Mouse (Mus musculus) neural tube, embryonic 14.5 days (tissue): ENCODE results near the gene Ubxn1. TPM values are rescaled to one million over a fixed set of nuclear protein-coding genes. Genes with fewer than 3 reads are reported as not detected.

Source experiments
- ATAC-seq: fragments of 200-750 bp; cut with Nextera tagmentation; 2 replicates; pipeline ENCODE4 v1.8.0; 2017; ENCODE audit warnings: low read depth, mild to moderate bottlenecking, moderate TSS enrichment, moderate library complexity
- H3K27ac ChIP-seq: fragments of 300-500 bp; sonication (generic); 2 replicates; pipeline ENCODE4 v1.5.1; 2014; ENCODE audit warnings: low read depth, mild to moderate bottlenecking, control low read depth, low read length, moderate library complexity, mixed read lengths
- H3K27me3 ChIP-seq: fragments of 300-500 bp; sonication (generic); 2 replicates; pipeline ENCODE4 v1.6.1; 2014; ENCODE audit warnings: low read length; ENCODE audit not compliant: control insufficient read depth, insufficient read depth
- H3K36me3 ChIP-seq: fragments of 300-500 bp; sonication (generic); 2 replicates; pipeline ENCODE4 v1.6.1; 2014; ENCODE audit warnings: low read length, mixed read lengths; ENCODE audit not compliant: control insufficient read depth, insufficient read depth
- H3K4me1 ChIP-seq: fragments of 300-500 bp; sonication (generic); 2 replicates; pipeline ENCODE4 v1.6.1; 2014; ENCODE audit warnings: low read length; ENCODE audit not compliant: control insufficient read depth, insufficient read depth
- H3K4me2 ChIP-seq: fragments of 300-500 bp; sonication (generic); 2 replicates; pipeline ENCODE4 v1.6.1; 2014; ENCODE audit warnings: mild to moderate bottlenecking, low read depth, low read length, control low read depth
- H3K4me3 ChIP-seq: fragments of 300-500 bp; sonication (generic); 2 replicates; pipeline ENCODE4 v1.5.1; 2014; ENCODE audit warnings: low read depth, low read length, control low read depth, mixed read lengths
- H3K9ac ChIP-seq: fragments of 300-500 bp; sonication (generic); replicated peaks from 2 replicates; pipeline ENCODE4 v1.6.1; 2014; ENCODE audit warnings: low read depth, mild to moderate bottlenecking, control low read depth, low read length, mixed read lengths
- H3K9me3 ChIP-seq: fragments of 300-500 bp; sonication (generic); 2 replicates; pipeline ENCODE4 v1.6.1; 2016; ENCODE audit warnings: low read length; ENCODE audit not compliant: control insufficient read depth
- WGBS: fragments of 180-500 bp; shearing (Covaris S2); extraction: QIAGEN DNeasy Blood & Tissue Kit; methylation state at CpG from one replicate; pipeline ENCODE4 v1.1.7; 2014; 5-methylcytosine and 5-hydroxymethylcytosine counted together
- polyA plus RNA-seq: library from polyadenylated mRNA; unstranded; fragments of >200 nt; fragmentation: Nextera tagmentation; extraction: Ambion mirVana; gene quantifications from 2 replicates; pipeline ENCODE4 v1.2.1, GENCODE M21; 2014

Gene Ubxn1
- polyA plus RNA-seq, 1 experiment from 2014 or later, result 135 TPM

GRCm38 (mm10) chr19:8838041-8838730 is 33.1 kb upstream of the Ubxn1 start:
- ATAC-seq, result peak; percentile 0; the same call in 1 of the 2 replicates
- Histone ChIP-seq H3K36me3 (peaks cover 18% of the 10 kb centered on the region), H3K27me3 (no peaks in the 10 kb centered on the region), H3K4me1 (peaks cover 17% of the 10 kb centered on the region), H3K9ac (peak overlapping the region; percentile 86), H3K4me2 (peak overlapping the region; percentile 66), H3K9me3 (no peaks in the 10 kb centered on the region), H3K4me3 (peak overlapping the region; percentile 72), H3K27ac (peak overlapping the region; percentile 97)
- 15% methylated on average over 15 of the region's 15 CpGs for WGBS

DNA sequence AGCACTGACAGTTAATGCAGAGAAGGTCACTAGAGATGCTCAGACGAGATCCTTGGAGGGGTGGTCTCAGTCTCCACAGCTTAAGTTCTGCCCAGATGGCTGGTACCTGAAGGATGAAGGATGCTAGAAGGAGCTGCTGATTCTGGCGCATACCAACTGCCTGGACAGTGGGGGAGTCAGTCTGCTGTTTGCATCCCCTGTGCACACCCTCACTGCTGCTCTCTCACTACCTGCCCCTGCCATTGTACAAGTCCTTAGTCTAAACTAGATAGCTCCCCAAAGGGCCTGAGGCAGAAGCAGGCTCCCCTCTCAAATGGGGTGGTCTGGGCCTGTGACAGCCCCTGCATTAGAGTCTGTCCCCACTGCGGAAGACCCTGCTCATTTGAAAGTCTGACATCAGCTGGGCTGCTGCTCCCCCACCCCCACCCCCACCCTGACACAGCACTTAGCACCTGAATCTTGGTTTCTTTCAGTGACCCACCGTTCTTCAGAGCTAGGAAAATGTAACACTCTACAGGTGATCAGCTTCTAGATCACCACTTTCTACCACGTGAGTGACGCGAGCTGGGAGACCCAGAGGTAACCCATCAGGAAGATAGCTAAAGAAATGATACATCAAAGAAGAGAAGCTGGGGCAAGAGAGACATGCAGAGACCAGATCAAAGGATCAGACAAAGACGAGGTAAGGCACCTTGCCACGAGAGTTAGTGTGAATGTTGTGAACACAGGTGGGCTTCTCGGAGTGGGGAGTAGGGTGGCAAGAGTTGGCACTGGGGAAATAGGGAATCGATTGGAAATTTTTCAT is 32.0 kb upstream of the Ubxn1 start, which contains the start of gene Gng3:
Gene Gng3, minus strand, starts transcription at position 92 of the 805 bp plus-strand sequence.
- WGBS, result 43% methylated on average over 11 of the region's 11 CpGs
- Histone ChIP-seq H3K9me3 (no peaks in the 10 kb centered on the region), H3K36me3 (peaks cover 10% of the 10 kb centered on the region), H3K27ac (peak within 1 kb of the TSS; percentile 97), H3K4me2 (peak within 1 kb of the TSS; percentile 66), H3K4me1 (peaks cover 17% of the 10 kb centered on the region), H3K4me3 (peak within 1 kb of the TSS; percentile 72), H3K9ac (peak within 1 kb of the TSS; percentile 86), H3K27me3 (no peaks in the 10 kb centered on the region)
- peak; percentile 92 for ATAC-seq

DNA sequence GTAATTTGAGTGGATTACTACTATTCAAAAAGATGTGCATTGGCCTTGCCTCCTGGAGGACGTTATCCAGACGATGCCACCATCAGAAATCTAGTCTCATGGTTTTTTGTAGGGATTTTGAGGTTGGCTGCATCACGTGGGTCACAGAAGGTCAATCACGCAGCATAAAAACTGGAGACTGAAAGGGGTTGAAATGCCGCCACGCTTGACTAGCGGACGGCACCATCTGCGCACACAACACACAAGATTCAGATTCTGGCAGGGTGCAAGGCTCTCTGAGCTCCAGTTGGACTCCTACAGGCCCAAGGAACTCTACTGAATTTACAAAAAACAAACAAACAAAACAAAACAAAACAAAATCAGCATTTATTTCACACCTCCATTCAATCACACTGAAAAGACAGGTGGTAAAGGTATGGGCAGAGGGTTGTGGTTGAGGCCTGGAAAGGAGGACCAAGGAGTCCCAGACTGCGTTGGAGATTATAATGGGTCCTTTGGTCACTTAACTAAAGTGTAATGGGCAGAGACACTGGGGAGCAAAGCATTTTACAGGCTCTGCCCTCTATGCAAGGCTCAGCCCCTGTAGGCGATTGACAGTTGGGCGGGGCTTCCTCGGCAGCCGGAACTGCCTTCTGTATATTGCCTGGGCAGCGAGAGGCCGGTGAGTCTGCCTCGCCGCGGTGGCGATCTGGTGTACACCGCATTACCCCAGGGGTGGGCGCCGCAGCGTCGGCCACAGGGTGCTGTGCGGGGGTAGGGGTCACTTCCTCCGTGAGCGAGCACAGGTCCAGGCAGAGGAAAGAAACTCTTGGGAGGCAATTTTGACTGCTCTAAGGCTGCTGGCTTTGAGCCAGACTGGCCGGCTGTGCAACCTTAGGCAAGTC is 31.1 kb upstream of the Ubxn1 start:
- no peaks in the 10 kb centered on the region for H3K9me3 ChIP-seq
- peak overlapping the region; percentile 97 for H3K27ac ChIP-seq
- ATAC-seq, result peak; percentile 7; the same call in 1 of the 2 replicates
- H3K27me3 ChIP-seq, result no peaks in the 10 kb centered on the region
- peak overlapping the region; percentile 66 for H3K4me2 ChIP-seq
- H3K9ac ChIP-seq, result peak overlapping the region; percentile 67
- H3K36me3 ChIP-seq, result peaks cover 5% of the 10 kb centered on the region
- peak overlapping the region; percentile 72 for H3K4me3 ChIP-seq
- WGBS, result 16% methylated on average over 29 of the region's 29 CpGs
- H3K4me1 ChIP-seq, result peaks cover 17% of the 10 kb centered on the region

- ATAC-seq, result no peak
- peak overlapping the region; percentile 72 for H3K4me3 ChIP-seq
- H3K4me2 ChIP-seq, result peak overlapping the region; percentile 66
- peak overlapping the region; percentile 67 for H3K9ac ChIP-seq
- no peaks in the 10 kb centered on the region for H3K27me3 ChIP-seq
- peaks cover 10% of the 10 kb centered on the region for H3K36me3 ChIP-seq
- WGBS, result 91% methylated on average over 7 of the region's 7 CpGs
- H3K4me1 ChIP-seq, result peaks cover 17% of the 10 kb centered on the region
- no peak overlapping the region for H3K27ac ChIP-seq
- no peaks in the 10 kb centered on the region for H3K9me3 ChIP-seq
These were observed 30.3 kb upstream of the Ubxn1 start for GRCm38 (mm10) chr19:8841012-8841411.

DNA sequence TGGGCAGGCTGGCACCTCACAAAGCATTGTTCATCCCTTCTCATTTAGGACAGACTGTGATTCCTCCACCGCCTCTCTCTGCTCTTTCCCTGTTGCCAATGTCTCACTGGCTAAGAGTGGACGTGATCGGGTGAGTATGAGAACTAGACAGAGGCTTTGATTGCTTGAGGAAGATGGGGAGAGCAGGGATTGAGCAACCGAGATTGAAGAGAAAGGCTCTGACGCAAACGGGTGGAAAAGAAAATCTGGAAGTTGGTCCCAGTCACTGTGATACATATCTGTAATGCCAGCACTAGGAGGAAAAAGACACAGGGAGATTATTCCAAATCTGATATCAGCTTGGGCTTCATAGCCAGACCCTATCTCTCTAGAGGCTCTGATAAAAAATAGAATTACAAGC is 28.3 kb upstream of the Ubxn1 start:
- no peak for ATAC-seq
- no peak overlapping the region for H3K4me2 ChIP-seq
- H3K36me3 ChIP-seq, result peaks cover 21% of the 10 kb centered on the region

GRCm38 (mm10) chr19:8844371-8845129 is 26.7 kb upstream of the Ubxn1 start:
- Histone ChIP-seq H3K36me3 (peaks cover 21% of the 10 kb centered on the region), H3K4me1 (peaks cover 17% of the 10 kb centered on the region), H3K4me3 (no peak overlapping the region), H3K9ac (no peak overlapping the region), H3K9me3 (no peaks in the 10 kb centered on the region), H3K27ac (no peak overlapping the region), H3K27me3 (no peaks in the 10 kb centered on the region), H3K4me2 (no peak overlapping the region)
- 59% methylated on average over 5 of the region's 5 CpGs for WGBS
- no peak for ATAC-seq

More for the DNA sequence above, 28.3 kb upstream of the Ubxn1 start:
- Histone ChIP-seq H3K4me1 (peaks cover 17% of the 10 kb centered on the region), H3K4me3 (no peak overlapping the region), H3K9ac (no peak overlapping the region), H3K27me3 (no peaks in the 10 kb centered on the region), H3K9me3 (no peaks in the 10 kb centered on the region), H3K27ac (no peak overlapping the region)
- 92% methylated on average over 6 of the region's 6 CpGs for WGBS

- H3K27ac ChIP-seq, result no peak overlapping the region
These were observed 22.9 kb upstream of the Ubxn1 start for GRCm38 (mm10) chr19:8848356-8848755.

DNA sequence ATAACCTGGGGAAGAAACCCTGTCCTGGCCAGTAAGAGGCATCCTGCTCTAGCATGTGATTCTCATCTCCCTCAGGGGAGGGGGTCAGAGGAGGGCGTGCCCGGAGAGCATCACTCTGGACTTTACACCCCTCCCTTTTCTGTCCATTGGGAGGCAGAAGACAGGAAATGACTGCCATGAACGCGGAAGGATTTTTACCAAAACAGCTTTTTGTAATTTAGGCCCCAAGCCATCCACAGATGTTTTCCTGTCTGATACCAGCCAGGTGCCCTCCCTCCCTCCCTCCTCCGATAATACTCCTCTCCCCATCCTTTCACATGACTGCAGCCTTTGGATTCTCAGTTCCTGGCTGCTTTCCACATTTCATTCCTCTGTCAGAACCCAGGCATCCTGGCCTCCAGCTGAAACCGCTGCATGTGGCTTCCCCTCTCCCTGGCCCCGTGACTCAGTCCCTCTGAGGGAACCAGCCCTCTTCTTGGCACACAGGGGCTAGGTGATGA is 20.8 kb upstream of the Ubxn1 start, which contains the start of gene Lrrn4cl:
Gene Lrrn4cl, plus strand, starts transcription at position 367 of the 500 bp plus-strand sequence.
- H3K9me3 ChIP-seq, result no peaks in the 10 kb centered on the region
- H3K27ac ChIP-seq, result no peak within 1 kb of the TSS
- H3K27me3 ChIP-seq, result no peaks in the 10 kb centered on the region
- WGBS, result 35% methylated on average over 7 of the region's 7 CpGs
- no peak within 1 kb of the TSS for H3K4me2 ChIP-seq
- no peak within 1 kb of the TSS for H3K9ac ChIP-seq
- H3K36me3 ChIP-seq, result peaks cover 16% of the 10 kb centered on the region; the same call in 1 of the 2 replicates
- no peak; the same call in 1 of the 2 replicates for ATAC-seq
- no peak within 1 kb of the TSS for H3K4me3 ChIP-seq
- H3K4me1 ChIP-seq, result no peaks in the 10 kb centered on the region

More at GRCm38 (mm10) chr19:8848356-8848755, 22.9 kb upstream of the Ubxn1 start:
- Histone ChIP-seq H3K36me3 (peaks cover 16% of the 10 kb centered on the region; the same call in 1 of the 2 replicates), H3K4me3 (no peak overlapping the region), H3K9ac (no peak overlapping the region), H3K9me3 (no peaks in the 10 kb centered on the region), H3K27me3 (no peaks in the 10 kb centered on the region), H3K4me1 (no peaks in the 10 kb centered on the region), H3K4me2 (no peak overlapping the region)
- 84% methylated on average over 5 of the region's 5 CpGs for WGBS
- ATAC-seq, result no peak
